Mouse (Mus musculus): ENCODE measurements at regions not wholly inside any gene's neighbourhood (a gene's known extent, or its start where the extent isn't known, plus 50 kb on each side); places are given as distances from the start of the nearest gene placed in this dataset.

DNA sequence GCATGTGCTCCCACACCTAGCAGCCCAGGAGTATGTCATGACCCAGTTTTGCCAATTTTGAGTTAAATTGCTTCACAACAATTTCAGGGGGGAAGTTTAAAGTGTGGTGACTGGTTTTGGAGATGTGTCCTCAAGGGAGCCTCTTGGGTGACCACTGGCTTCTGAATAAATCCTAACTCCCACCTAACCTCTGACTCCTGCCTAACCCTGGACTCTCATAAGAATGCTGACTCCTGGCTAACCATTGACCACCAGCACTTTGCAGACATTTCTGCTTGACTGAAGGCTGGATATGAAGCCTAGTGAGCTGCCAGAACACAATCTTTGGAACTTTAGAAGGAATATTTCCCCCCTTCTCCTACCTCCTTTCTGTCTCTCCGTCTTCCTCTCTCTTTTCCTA, 133.3 kb upstream of the Tmpo start:
- CTCF ChIA-PET, result no interaction called here

GRCm38 (mm10) chr10:91313316-91313715, 132.2 kb upstream of the Tmpo start:
- CTCF ChIA-PET, result no interaction called here

DNA sequence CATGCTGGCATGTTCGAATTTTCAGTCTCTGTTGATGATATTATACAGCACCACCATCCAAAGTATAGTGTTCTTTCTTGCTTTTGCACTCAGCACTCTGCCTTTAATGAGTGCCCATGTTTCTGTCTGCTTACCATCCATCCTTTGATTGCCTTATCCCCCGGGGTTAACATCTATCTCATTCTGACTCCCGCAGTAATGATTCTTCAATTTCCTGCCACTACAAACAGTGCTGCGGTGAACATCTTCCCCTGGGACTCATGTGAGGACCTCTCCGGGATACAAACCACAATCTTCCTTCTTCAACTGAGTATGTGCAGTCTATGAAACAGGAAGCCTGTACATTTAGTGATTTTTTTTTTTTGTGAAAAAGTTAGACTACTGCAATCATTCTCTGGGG, 131.8 kb upstream of the Tmpo start:
- CTCF ChIA-PET, result no interaction called here

DNA sequence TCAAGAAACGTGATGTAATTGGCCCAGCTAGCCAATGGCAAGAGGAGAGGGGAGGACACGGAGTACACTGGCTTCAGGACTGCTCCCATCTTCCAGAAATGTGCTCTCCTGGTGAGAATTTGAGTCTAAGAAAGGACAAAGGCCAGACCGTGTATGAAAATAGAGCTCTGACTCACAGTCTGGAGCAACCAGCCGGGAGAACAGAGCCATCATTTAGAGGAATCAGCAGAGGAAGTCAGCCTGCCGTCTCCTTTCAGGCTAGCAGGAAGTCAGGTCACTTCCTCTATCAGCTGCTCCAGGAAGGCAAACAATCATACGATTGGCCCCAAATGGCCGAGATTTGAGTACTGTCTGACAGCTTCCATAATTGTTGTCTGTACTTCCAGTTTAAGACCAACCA, 119.0 kb upstream of the Tmpo start:
- CTCF ChIA-PET, result no interaction called here

- CTCF ChIA-PET, result interaction anchor here (0.6 kb wide), 1 partner anchor 1718 kb away, joined by 5 read pairs; no protein-coding TSS in a partner anchor
These were observed 116.8 kb upstream of the Tmpo start for GRCm38 (mm10) chr10:91297792-91298460.

DNA sequence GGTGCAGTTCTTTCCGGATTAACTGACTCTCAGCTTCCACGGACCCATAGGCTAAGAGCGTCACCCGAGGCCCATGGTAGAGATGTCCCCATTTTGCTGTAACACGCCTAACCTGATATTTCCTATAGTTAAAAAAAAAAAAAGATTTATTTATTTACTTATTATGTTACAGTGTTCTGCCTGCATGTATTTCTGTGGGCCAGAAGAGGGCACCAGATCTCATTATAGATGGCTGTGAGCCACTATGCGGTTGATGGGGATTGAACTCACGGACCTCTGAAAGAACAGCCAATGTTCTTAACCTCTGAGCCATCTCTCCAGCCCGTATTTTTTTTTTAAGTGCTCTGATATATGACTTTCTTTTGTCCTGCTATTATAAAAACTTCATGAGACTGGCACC, 114.2 kb upstream of the Tmpo start:
- CTCF ChIA-PET, result no interaction called here

DNA sequence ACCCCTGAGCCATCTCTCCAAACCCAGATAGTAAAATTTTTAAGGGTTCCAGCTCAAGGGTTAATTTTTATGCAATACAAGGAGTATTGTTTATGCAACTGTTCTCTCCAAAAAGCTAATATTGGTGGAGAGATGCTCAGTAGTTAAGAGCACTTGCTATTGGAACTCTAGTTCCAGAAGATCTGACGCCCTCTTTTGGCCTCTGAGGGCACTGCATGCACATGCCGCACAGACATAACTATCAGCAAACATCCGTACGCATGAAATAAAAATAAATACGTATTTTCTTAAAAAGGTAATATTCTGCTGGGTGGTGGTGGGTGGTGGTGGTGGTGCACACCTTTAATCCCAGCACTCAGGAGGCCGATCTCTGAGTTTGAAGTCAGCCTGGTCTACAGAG, 112.1 kb upstream of the Tmpo start:
- CTCF ChIA-PET, result interaction anchor here (0.5 kb wide), 1 partner anchor 189 kb away, joined by 4 read pairs; no protein-coding TSS in a partner anchor

DNA sequence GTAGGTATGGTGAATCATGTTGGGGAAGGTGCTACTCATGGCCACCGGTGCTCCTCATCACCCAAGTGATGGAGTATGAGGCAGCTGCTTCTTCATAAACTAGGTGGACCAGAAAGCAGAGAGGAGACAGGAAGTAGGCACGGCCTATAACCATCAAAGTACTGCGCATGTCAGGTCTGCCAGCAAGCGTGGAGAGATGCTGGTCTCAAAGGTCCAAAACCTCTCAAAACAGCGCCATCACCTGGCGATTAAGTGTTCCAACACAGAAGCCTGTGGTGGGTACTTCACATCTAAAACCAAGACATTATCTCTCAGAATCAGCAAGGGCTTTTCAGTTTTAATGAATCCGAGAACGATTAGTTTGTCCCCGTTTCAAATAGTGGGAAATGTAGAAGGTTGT, 103.1 kb upstream of the Tmpo start:
- CTCF ChIA-PET, result no interaction called here

DNA sequence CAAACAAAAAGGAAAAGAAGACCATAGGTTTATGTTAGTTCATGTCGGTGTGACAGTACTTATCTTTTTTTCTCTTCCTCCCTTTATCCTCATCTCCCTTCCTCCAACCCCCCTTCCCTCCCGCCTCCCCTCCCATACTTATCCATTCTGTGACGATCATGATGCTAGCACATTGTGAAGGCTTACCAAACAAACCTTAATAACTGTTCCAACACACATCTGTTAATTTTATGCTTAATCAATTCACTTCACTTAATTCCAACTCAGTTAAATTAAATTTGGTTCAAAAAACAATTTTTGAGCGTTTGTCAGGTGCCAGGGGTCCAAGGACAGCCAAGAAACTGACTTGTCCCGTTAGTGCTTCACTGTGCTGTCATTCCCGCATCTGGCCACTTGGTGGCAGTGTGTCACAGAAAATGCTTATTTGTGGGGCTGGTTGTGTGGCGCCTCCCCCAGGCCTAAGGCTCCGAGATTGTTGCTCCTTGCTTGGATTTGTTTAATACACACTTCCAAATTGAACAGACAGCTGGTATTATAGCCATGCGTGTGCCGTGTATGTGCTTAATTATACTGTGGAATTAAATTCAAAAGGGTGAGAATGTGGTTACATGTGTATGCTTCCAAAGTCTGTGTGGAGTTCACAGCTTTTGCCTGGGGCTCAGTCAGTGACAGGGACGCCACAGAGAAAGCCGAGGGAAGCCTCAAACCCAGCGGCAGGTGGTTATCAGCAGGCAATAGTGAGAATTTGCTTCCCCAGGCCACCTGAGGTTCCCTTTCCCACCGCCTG, 90.0 kb upstream of the Tmpo start:
- CTCF ChIA-PET, result interaction anchor here (0.7 kb wide), 2 partner anchors 102 to 279 kb away, joined by 6 to 18 read pairs; no protein-coding TSS in a partner anchor

DNA sequence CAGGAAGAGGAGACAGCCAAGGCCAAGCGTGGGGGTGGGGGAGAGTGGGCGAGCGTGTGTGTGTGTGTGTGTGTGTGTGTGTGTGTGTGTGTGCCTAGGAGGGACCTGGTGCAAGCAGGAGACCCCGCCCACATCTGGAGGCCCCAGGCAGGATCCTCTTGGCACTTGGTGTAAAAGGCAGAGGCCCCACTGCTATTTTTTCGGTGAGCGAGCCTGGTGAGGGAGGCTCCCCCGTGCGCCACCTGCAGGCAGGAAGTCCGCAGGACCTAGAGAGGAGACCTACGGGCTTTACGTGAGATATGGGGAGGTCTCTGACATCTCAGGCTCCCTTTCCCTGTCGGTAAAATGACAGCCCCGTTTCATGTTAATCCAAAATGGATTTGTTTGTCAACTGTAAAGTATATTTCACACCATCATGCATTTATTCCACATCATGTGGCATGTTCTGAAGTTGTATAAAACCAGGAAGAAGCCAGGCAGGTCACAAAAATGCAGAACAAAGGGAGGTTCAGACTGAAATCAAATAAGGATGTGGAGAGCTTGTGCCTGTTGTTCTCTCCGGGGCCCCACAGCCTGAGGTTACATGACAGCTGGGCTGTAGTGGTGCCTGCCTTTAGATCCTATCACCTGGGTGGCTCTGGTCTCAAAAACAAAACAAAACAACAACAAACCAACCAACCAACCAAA, 89.3 kb upstream of the Tmpo start:
- CTCF ChIA-PET, result interaction anchor here (0.6 to 1.0 kb wide), 5 partner anchors 76 to 1121 kb away, joined by 3 to 6 read pairs (median 5); no protein-coding TSS in a partner anchor

DNA sequence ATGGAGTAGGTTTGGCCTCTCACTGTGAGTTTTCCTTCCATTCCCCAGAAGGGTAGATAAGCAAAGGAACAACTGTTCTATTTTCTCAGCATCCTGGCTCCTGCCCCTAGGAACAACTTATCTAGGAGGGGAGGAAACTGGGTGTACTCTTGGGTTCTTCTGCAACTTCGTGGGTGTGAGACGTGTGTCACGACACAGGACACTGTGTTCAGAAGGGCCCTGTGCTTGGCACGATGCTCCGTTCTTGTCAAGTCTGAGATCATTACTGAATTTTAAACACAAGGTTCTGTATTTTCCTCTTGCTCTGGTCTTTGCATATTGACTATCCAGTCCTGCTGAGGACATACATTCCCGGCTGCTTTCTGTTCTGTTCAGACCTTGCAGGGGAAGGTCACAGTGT, 86.8 kb upstream of the Tmpo start:
- CTCF ChIA-PET, result no interaction called here

DNA sequence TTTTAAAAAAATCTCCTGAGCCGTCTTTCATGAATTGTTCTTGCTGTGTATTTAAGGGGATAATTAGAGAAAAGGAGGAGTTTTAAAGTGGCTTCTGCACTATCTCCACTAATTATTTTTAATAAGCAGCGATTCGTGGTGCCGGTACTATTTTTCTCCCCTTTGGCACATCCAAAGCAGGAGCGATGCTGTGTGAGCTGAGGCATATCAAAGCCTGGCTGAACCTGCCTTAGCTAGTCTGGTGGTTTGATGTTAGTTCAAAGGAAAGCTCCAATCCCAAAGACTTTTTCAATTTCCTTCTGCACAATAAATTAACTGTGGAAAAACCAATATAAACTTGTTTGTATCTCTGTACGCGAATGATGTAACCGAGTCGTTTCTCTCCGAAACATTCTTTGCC, 79.3 kb upstream of the Tmpo start:
- CTCF ChIA-PET, result no interaction called here

- CTCF ChIA-PET, result no interaction called here
These were observed 68.6 kb upstream of the Tmpo start for GRCm38 (mm10) chr10:91249681-91250195.

GRCm38 (mm10) chr10:91244297-91244696, 63.2 kb upstream of the Tmpo start:
- CTCF ChIA-PET, result no interaction called here

GRCm38 (mm10) chr10:91242491-91243046, 61.5 kb upstream of the Tmpo start:
- CTCF ChIA-PET, result no interaction called here

DNA sequence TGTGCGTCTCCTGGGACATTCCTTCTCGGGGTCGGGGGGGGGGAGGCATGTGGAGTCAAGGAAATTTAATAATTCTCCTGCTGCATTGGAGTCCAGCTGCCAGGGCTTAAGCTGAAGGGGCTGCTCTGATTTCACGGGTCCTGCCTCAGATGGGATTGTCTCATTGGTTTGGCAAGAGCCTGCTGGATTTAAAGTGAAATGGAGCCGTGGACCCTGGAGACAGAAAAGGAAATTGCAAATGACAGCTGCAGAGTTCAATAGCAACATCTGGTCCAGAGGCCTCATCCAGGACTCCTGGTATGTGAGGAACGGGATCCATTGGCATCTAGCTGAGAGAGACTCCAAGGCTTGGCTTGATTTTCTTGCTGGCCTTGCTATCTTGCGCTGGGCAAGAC, 60.5 kb upstream of the Tmpo start:
- CTCF ChIA-PET, result no interaction called here

DNA sequence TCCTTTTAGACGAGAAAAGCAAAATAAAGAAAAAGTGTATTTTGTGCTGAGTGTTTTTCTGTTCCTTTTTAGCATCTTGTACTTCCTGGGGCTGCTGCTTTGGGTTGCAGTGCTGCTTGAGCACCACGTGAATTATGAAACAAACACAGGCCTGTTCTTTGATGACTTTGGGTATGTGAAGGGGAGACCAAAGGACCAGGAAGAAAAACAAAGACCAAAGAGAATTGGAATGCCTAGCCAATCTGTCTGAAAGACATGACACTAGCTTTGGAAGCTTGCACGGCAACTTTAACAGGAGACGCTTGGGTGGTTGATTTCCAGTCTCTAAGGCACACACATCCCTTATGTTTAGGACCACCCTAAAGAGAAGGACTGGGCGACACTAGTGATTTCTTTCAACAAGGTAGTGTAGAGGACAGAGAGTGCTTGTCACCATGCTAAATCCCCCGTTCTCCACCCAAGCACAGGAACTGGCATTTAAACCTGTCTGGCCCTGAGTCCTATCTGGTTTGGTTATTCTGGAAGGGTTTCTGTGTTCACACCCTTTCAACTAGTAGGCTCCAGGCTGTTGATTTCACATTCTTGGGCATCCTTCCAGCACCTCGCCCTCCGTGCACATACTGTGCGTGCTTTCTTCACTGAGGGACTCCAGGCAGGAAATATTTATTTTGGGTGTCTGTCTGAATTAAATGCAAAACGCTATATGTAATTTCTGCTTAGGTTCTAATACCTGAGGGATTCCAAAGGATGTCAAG, 59.9 kb upstream of the Tmpo start:
- CTCF ChIA-PET, result no interaction called here

- CTCF ChIA-PET, result no interaction called here
These were observed 59.2 kb upstream of the Tmpo start for GRCm38 (mm10) chr10:91240320-91240719.

DNA sequence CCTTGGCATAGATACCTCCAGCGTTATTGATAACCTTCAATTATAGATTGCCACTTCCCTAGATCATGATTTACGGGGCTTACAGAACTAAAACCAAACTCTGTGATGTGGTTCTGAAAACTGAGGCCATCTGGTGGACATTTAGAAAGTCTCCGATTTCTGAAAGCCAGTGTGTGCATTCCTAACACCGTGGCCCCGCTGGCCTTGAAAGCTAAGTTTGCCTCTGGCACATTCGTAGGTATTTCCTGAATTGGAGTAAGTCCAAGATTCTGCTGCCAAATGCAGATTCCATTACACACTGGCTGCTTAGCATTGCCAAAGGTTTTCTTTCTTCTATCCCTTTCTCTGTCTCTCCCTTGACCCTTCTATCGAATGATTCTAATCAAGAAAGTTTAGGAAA, 55.7 kb upstream of the Tmpo start:
- CTCF ChIA-PET, result interaction anchor here (0.6 kb wide), 1 partner anchor 177 kb away, joined by 17 read pairs; no protein-coding TSS in a partner anchor

- CTCF ChIA-PET, result no interaction called here
These were observed 53.6 kb upstream of the Tmpo start for GRCm38 (mm10) chr10:91234709-91235108.

All from spleen, embryonic (tissue).